Mouse (Mus musculus) thymus, adult 2 months (tissue): ENCODE measurements around the gene 1110008L16Rik.

Experiments used
- CTCF ChIP-seq: fragments of 200-500 bp; IDR thresholded peaks from 2 replicates; pipeline ENCODE4 v1.5.1; 2012; ENCODE audit warnings: mild to moderate bottlenecking, control low read depth, low read length, moderate library complexity, borderline replicate concordance; ENCODE audit not compliant: control insufficient read depth, poor library complexity, insufficient read depth; ENCODE audit errors: extremely low read depth
- POLR2A ChIP-seq: fragments of 200-500 bp; IDR thresholded peaks from 2 replicates; pipeline ENCODE4 v1.6.1; 2012; ENCODE audit warnings: mild to moderate bottlenecking, low read length, control low read depth, moderate library complexity; ENCODE audit not compliant: control insufficient read depth, poor library complexity, insufficient read depth; ENCODE audit errors: extremely low read depth

GRCm38 (mm10) chr12:55392120-55392519 is 92.7 kb downstream of the 1110008L16Rik start:
- TF ChIP-seq POLR2A (no peak), CTCF (no peak)
